Mouse (Mus musculus) left cerebral cortex, postnatal 10 days (tissue): ENCODE results near the gene Znrd1. TPM values are rescaled to one million over a fixed set of nuclear protein-coding genes. Genes with fewer than 3 reads are reported as not detected.

Experiments
- DNase-seq, 2 experiments: peaks; one replicate each; pipeline ENCODE4 v3.0.0; 2021 to 2022; ENCODE audit warnings: low spot score in 2 of 2, mixed read lengths in 1 of 2; ENCODE audit errors: extremely low spot score in 1 of 2
- intact Hi-C: fragments of 180-260 bp; cut with DNase I; formaldehyde crosslinking; loops from one replicate; pipeline ENCODE4 v1.15.1; 2025
- total RNA-seq, 2 experiments: library from RNA; stranded (reverse); gene quantifications; 2 replicates each; pipeline ENCODE4 v1.2.3; 2021

Gene Znrd1
- total RNA-seq, 2 experiments from 2014 or later: 25.3 to 27.8 TPM

DNA sequence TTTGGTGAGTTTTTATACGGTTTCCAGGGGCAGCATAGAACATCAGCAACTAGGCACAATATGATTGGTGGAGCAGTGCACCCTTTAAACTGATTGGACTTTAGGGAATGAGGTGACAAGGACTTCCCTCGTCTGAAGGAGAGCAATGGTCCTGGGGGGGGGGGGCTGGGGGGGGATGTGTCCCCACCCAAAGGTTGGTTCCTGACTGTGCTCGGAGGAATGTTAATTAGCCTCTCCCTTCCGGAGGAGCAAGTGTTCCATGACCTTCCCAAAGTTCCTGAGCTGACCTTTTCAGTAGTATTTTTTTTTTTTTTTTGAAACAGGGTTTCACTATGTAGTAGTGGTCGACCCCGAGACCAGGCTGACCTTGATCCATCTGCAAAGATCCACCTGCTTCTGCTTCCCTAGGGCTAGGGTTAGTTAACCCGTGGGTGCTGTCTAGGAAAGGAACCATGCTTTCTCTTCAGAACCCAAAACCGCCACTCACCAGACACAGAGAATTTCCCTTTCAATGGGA, 15.0 kb upstream of the Znrd1 start:
- DNase-seq: no peak
- intact Hi-C loops: no loop called here

GRCm38 (mm10) chr17:36972791-36973190, 14.4 kb upstream of the Znrd1 start:
- DNase-seq: no peak
- intact Hi-C loops: no loop called here

GRCm38 (mm10) chr17:36971172-36971850, 13.0 kb upstream of the Znrd1 start:
- no peak for DNase-seq
- intact Hi-C loops: no loop called here

DNA sequence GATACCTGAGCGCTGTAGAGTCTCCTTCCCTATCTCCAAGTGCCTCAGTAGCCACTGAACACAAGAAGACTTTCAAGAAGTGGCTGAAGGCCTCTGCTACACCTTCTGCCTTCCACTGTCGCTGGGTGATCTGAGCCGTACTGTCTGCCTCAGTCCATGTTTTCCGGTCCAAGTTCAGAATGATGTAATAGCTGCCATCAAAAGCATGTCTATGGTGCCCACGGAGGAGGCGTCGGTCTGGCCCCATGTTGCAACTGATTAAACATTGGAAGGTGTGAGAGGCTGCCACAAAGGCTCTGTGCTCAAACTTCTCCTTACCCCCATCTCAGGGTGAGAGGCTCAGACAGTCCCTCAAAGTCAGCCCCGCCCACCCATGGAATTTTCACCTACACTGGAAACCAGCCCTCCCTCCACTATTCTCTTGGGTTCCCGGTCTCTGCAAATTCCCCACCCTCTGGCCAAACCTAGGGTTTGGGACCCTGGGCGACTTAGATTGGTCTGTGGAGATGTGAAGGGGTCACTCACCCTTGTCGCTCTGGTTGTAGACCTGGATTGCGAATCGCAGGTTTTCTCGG, 12.0 kb upstream of the Znrd1 start:
- no peak for DNase-seq
- intact Hi-C loops: no loop called here

- no peak for DNase-seq
- intact Hi-C loops: no loop called here
Observed at GRCm38 (mm10) chr17:36966875-36967274, 8.5 kb upstream of the Znrd1 start.

- DNase-seq: no peak
- intact Hi-C loops: no loop called here
Observed at GRCm38 (mm10) chr17:36961125-36961524, 2.8 kb upstream of the Znrd1 start.

- intact Hi-C loops: loop anchor here (5.0 kb wide), 1 partner anchor 43 kb away; the partner anchor contains the start of gene Zfp57
- no peak for DNase-seq
Observed at GRCm38 (mm10) chr17:36958884-36959283, 525 bp upstream of the Znrd1 start.

- no peak for DNase-seq
- intact Hi-C loops: no loop called here
Observed at GRCm38 (mm10) chr17:36953062-36953461, 5.3 kb downstream of the Znrd1 start.

DNA sequence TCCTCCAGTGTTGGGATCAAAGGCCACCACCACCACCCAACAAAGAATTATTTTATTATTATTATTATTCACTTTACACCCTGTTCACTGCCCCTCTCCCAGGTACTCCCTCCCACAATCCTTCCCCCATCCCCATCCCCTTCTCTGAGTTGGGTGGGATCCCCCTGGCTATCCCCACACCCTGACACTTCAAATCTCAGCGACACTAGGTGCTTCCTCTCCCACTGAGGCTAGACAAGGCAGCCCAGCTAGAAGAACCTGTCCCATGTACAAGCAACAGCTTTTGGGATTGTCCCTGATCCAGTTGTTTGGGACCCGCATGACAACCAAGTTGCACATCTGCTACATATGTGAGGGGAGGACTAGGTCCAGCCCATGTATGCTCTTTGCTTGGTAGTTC, 5.7 kb downstream of the Znrd1 start:
- intact Hi-C loops: no loop called here
- DNase-seq: no peak

DNA sequence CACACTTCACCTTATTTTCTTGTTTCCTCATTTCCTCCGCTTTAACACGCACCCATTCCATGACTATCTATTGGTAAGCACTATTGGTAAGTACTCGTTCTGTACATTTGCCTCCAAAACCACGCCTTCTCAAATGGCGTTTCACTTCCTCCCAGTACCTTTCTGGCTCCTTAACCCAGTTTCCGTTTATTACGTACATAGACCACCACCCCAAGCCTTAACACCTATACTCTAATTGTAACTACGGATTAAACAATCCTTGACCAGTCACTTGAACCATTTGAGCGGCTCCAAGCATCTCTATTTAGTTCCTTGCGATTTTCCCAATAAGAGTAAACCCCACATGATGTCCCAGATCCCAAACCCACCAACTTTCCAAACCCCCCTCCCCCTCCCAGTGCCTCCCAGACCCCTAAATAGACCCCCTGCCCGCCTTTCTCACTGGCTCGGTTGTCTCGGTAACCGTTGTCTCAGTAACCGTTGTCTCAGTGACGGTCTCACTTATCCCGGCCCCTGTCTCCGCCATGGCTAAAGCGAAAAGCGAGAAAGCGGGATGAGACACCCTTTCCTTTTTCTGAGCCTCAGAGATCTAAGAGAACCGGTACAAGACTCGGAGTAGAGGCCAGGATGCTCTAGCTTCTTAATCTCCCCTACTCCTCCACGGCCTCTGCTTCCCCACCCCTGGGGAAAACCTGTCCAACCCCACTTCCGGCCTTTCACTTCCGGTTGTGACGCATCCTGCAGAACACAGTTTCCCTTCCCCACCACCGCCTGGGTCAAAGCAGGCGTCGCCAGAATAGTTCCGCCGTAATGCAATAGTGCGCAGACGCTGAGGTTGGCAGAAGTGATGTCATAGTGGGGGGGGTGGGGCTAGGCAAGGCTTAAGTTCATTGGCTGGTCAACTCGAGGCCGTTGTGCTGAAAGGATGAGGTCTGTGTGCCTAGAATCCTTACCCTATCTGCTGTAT, 7.1 kb downstream of the Znrd1 start, which contains the start of gene Ppp1r11:
Gene Ppp1r11 (minus strand): TSS at position 761 of the 967 bp plus-strand sequence.
- intact Hi-C loops: loop anchor here (2.0 kb wide), 1 partner anchor 96 kb away; no protein-coding TSS in a partner anchor

DNA sequence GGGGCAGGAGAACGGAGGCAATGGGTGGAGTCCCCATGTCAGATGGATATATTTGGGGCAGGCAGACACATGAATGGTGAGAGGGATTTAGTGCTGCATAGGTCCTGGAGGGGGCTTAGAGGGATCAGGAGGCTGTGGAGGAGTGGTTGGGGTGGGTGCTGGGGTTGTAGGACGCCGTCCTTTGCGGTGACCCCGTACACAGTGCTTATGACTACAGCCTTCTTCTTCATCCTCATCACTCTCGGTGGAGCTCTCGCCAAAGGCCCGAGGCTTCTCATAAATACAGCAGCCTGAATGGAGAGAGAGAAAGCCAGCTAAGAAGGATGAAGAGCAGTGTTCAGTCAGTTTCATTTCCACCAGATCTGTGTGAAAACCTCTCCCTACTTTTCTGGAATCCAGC, 9.1 kb downstream of the Znrd1 start:
- intact Hi-C loops: no loop called here
- DNase-seq: no peak

More for the DNA sequence above, 7.1 kb downstream of the Znrd1 start, which contains the start of gene Ppp1r11:
- peak; percentile 97 to 98 for DNase-seq

DNA sequence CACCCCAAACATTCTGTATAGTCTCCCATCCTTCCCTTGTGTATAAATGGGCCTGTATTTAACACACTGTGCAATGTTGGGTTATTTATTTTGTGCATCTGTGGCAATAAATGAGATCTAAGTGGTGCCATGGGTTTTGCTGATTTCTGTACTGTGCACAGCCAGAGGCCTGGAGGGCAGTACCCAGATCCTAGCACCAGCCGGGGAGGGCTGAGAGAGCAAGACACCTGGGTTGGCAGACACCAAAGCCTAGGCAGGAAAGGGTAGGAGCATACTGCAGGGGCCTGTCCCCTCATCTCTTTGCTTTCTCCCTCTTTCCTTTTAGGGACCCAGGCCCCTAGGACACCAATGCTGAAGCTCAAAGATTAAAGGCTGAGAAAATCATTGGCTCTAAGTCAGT, 10.1 kb downstream of the Znrd1 start:
- intact Hi-C loops: no loop called here
- DNase-seq: no peak

GRCm38 (mm10) chr17:36947051-36947819, 11.1 kb downstream of the Znrd1 start:
- intact Hi-C loops: no loop called here

GRCm38 (mm10) chr17:36944121-36944775, 14.1 kb downstream of the Znrd1 start:
- intact Hi-C loops: no loop called here

More at GRCm38 (mm10) chr17:36947051-36947819, 11.1 kb downstream of the Znrd1 start:
- DNase-seq: peak in 1 of 2 experiments; percentile 75

GRCm38 (mm10) chr17:36943691-36944090, 14.7 kb downstream of the Znrd1 start:
- no peak for DNase-seq
- intact Hi-C loops: no loop called here

More at GRCm38 (mm10) chr17:36944121-36944775, 14.1 kb downstream of the Znrd1 start:
- no peak for DNase-seq

DNA sequence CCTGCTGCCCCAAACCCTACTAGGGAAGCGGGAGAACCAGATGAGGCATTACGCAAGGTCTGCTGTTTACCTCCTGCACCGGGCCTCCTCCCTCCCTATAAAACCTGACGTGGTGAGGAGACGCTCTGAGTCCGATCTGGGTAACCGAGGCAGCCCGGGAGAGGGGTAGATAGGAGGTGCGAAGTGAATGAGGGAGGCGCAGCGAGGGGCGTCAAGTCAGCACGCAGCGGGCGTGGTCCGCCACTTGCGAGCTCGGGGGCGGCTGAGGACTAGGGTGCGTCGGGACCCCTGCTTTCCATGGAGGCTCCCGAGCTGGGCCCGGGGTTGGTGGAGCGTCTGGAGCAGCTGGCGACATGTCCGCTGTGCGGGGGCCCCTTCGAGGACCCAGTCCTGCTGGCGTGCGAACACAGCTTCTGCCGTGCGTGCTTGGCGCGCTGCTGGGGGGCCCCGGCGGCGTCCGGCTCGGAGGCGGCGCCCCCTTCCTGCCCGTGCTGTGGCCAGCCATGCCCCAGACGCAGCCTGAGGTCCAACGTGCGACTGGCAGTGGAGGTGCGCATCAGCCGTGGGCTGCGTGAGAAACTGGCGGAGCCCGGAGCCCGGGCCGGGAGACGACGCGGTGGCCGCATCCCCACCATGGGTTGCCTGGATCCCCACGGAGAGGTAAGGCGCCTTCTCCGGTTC, 15.4 kb downstream of the Znrd1 start, which contains the start of gene Rnf39:
Gene Rnf39 (plus strand): TSS at position 128 of the 681 bp plus-strand sequence.
- intact Hi-C loops: no loop called here
- DNase-seq: peak in 1 of 2 experiments; percentile 50

DNA sequence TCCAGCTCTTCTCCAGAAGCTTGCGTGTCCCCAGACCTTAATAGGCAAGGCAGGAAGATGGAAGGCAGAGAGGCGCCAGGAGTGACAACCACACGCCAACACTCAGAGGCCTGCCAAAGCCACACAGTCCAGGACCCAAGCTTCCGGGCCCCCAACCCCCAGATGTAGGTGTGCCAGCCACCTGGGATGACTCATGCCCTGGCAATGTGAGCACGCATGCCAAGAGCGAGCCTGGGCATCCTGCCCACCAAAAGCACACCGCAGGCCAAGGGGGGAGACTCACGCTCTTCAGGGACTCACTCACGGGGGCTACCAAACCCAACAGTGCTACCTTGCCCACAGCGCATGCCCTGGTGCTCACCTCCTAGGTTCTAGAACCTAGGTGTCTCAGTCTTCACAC, 16.0 kb downstream of the Znrd1 start:
- intact Hi-C loops: no loop called here
- DNase-seq: peak in 1 of 2 experiments; percentile 56
